Mouse (Mus musculus): ENCODE data around the gene Cyp4f37. TPM values are rescaled to one million over a fixed set of nuclear protein-coding genes. Genes with fewer than 3 reads are reported as not detected.
"Not testable (repeated sequence)": the region's sequence is repeated elsewhere in the genome, so short reads cannot be mapped to it uniquely, and the experiment has no call there.

The Cyp4f37 gene
- polyA plus RNA-seq, 1 experiment from 2014 or later, result not detected

GRCm38 (mm10) chr17:32629726-32630125, 8.6 kb downstream of the Cyp4f37 start:
- ATAC-seq (replicated peaks; ENCODE audit: extremely low read depth, insufficient read depth, low FRiP score); H3K4me3 ChIP-seq (ENCODE audit: low read length); H3K36me3 ChIP-seq (ENCODE audit: control insufficient read depth, insufficient read depth); H3K9ac ChIP-seq (ENCODE audit: low read length); H3K27me3 ChIP-seq (ENCODE audit: control insufficient read depth, insufficient read depth, low read length); H3K9me3 ChIP-seq (replicated peaks; ENCODE audit: control insufficient read depth, low read length); H3K4me1 ChIP-seq (ENCODE audit: control insufficient read depth, insufficient read depth, low read length); H3K27ac ChIP-seq (ENCODE audit: low read length); H3K4me2 ChIP-seq (ENCODE audit: low read depth, low read length): not testable (repeated sequence)
- 78% methylated on average over 7 of the region's 7 CpGs for WGBS

GRCm38 (mm10) chr17:32631936-32632335, 10.8 kb downstream of the Cyp4f37 start:
- Histone ChIP-seq H3K36me3 (ENCODE audit: control insufficient read depth, insufficient read depth) (no peaks in the 10 kb centered on the region), H3K4me2 (ENCODE audit: low read depth, low read length) (no peak overlapping the region), H3K9me3 (replicated peaks; ENCODE audit: control insufficient read depth, low read length) (no peaks in the 10 kb centered on the region), H3K27me3 (ENCODE audit: control insufficient read depth, insufficient read depth, low read length) (no peaks in the 10 kb centered on the region), H3K9ac (ENCODE audit: low read length) (no peak overlapping the region), H3K27ac (ENCODE audit: low read length) (no peak overlapping the region), H3K4me3 (ENCODE audit: low read length) (no peak overlapping the region), H3K4me1 (ENCODE audit: control insufficient read depth, insufficient read depth, low read length) (peaks cover 2% of the 10 kb centered on the region; the same call in 1 of the 2 replicates)
- ATAC-seq (replicated peaks; ENCODE audit: extremely low read depth, insufficient read depth, low FRiP score), result no peak
- WGBS, result 64% methylated on average over 3 of the region's 3 CpGs

- not testable (repeated sequence) for H3K27ac ChIP-seq (ENCODE audit: low read length)
- 0 out of 2 replicates have a peak, but pooled peaks have one; percentile 14 for ATAC-seq (replicated peaks; ENCODE audit: extremely low read depth, insufficient read depth, low FRiP score)
Observed at GRCm38 (mm10) chr17:32634242-32634971, 13.3 kb downstream of the Cyp4f37 start.

GRCm38 (mm10) chr17:32634972-32635314, 13.8 kb downstream of the Cyp4f37 start:
- ATAC-seq (replicated peaks; ENCODE audit: extremely low read depth, insufficient read depth, low FRiP score), result peak; percentile 76
- H3K9me3 ChIP-seq (replicated peaks; ENCODE audit: control insufficient read depth, low read length), result no peaks in the 10 kb centered on the region
- H3K27me3 ChIP-seq (ENCODE audit: control insufficient read depth, insufficient read depth, low read length), result no peaks in the 10 kb centered on the region
- H3K27ac ChIP-seq (ENCODE audit: low read length), result no peak overlapping the region
- WGBS, result 1% methylated on average over 17 of the region's 17 CpGs
- H3K9ac ChIP-seq (ENCODE audit: low read length), result 0 out of 2 replicates have a peak overlapping the region, but pooled peaks have one; percentile 58
- H3K4me2 ChIP-seq (ENCODE audit: low read depth, low read length), result peak overlapping the region; percentile 72
- no peaks in the 10 kb centered on the region for H3K36me3 ChIP-seq (ENCODE audit: control insufficient read depth, insufficient read depth)
- peak overlapping the region; percentile 50 for H3K4me3 ChIP-seq (ENCODE audit: low read length)
- peaks cover 2% of the 10 kb centered on the region; the same call in 1 of the 2 replicates for H3K4me1 ChIP-seq (ENCODE audit: control insufficient read depth, insufficient read depth, low read length)

More at GRCm38 (mm10) chr17:32634242-32634971, 13.3 kb downstream of the Cyp4f37 start:
- Histone ChIP-seq H3K4me2 (ENCODE audit: low read depth, low read length) (peak overlapping the region; percentile 72), H3K4me3 (ENCODE audit: low read length) (peak overlapping the region; percentile 50), H3K9ac (ENCODE audit: low read length) (0 out of 2 replicates have a peak overlapping the region, but pooled peaks have one; percentile 58)
- H3K27me3 ChIP-seq (ENCODE audit: control insufficient read depth, insufficient read depth, low read length); H3K4me1 ChIP-seq (ENCODE audit: control insufficient read depth, insufficient read depth, low read length); H3K36me3 ChIP-seq (ENCODE audit: control insufficient read depth, insufficient read depth); H3K9me3 ChIP-seq (replicated peaks; ENCODE audit: control insufficient read depth, low read length): not testable (repeated sequence)
- 85% methylated on average over 9 of the region's 9 CpGs for WGBS

- Histone ChIP-seq H3K9ac (ENCODE audit: low read length) (no peak overlapping the region), H3K9me3 (replicated peaks; ENCODE audit: control insufficient read depth, low read length) (no peaks in the 10 kb centered on the region), H3K4me2 (ENCODE audit: low read depth, low read length) (no peak overlapping the region), H3K4me1 (ENCODE audit: control insufficient read depth, insufficient read depth, low read length) (peaks cover 2% of the 10 kb centered on the region; the same call in 1 of the 2 replicates), H3K27ac (ENCODE audit: low read length) (no peak overlapping the region), H3K36me3 (ENCODE audit: control insufficient read depth, insufficient read depth) (no peaks in the 10 kb centered on the region), H3K27me3 (ENCODE audit: control insufficient read depth, insufficient read depth, low read length) (no peaks in the 10 kb centered on the region), H3K4me3 (ENCODE audit: low read length) (no peak overlapping the region)
- WGBS, result 42% methylated on average over 3 of the region's 3 CpGs
- no peak for ATAC-seq (replicated peaks; ENCODE audit: extremely low read depth, insufficient read depth, low FRiP score)
Observed at GRCm38 (mm10) chr17:32636341-32636740, 15.2 kb downstream of the Cyp4f37 start.

- Histone ChIP-seq H3K9ac (ENCODE audit: low read length) (no peak overlapping the region), H3K9me3 (replicated peaks; ENCODE audit: control insufficient read depth, low read length) (no peaks in the 10 kb centered on the region), H3K4me3 (ENCODE audit: low read length) (no peak overlapping the region), H3K36me3 (ENCODE audit: control insufficient read depth, insufficient read depth) (no peaks in the 10 kb centered on the region), H3K27ac (ENCODE audit: low read length) (no peak overlapping the region), H3K4me1 (ENCODE audit: control insufficient read depth, insufficient read depth, low read length) (peaks cover 2% of the 10 kb centered on the region; the same call in 1 of the 2 replicates), H3K27me3 (ENCODE audit: control insufficient read depth, insufficient read depth, low read length) (no peaks in the 10 kb centered on the region), H3K4me2 (ENCODE audit: low read depth, low read length) (no peak overlapping the region)
- no peak for ATAC-seq (replicated peaks; ENCODE audit: extremely low read depth, insufficient read depth, low FRiP score)
- WGBS, result 72% methylated on average over 2 of the region's 2 CpGs
Observed at GRCm38 (mm10) chr17:32637151-32637550, 16.0 kb downstream of the Cyp4f37 start.

- H3K9me3 ChIP-seq (replicated peaks; ENCODE audit: control insufficient read depth, low read length), result no peaks in the 10 kb centered on the region
- WGBS, result 79% methylated on average over 4 of the region's 4 CpGs
- no peaks in the 10 kb centered on the region for H3K27me3 ChIP-seq (ENCODE audit: control insufficient read depth, insufficient read depth, low read length)
- H3K36me3 ChIP-seq (ENCODE audit: control insufficient read depth, insufficient read depth), result no peaks in the 10 kb centered on the region
- H3K4me2 ChIP-seq (ENCODE audit: low read depth, low read length), result no peak overlapping the region
- H3K9ac ChIP-seq (ENCODE audit: low read length), result no peak overlapping the region
- H3K27ac ChIP-seq (ENCODE audit: low read length), result no peak overlapping the region
- no peak overlapping the region for H3K4me3 ChIP-seq (ENCODE audit: low read length)
- ATAC-seq (replicated peaks; ENCODE audit: extremely low read depth, insufficient read depth, low FRiP score), result no peak
- no peaks in the 10 kb centered on the region for H3K4me1 ChIP-seq (ENCODE audit: control insufficient read depth, insufficient read depth, low read length)
Observed at GRCm38 (mm10) chr17:32646631-32647030, 25.5 kb downstream of the Cyp4f37 start.

GRCm38 (mm10) chr17:32653860-32654259, 32.8 kb downstream of the Cyp4f37 start:
- Histone ChIP-seq H3K27me3 (ENCODE audit: control insufficient read depth, insufficient read depth, low read length) (no peaks in the 10 kb centered on the region), H3K9me3 (replicated peaks; ENCODE audit: control insufficient read depth, low read length) (no peaks in the 10 kb centered on the region), H3K4me3 (ENCODE audit: low read length) (no peak overlapping the region), H3K9ac (ENCODE audit: low read length) (no peak overlapping the region), H3K36me3 (ENCODE audit: control insufficient read depth, insufficient read depth) (no peaks in the 10 kb centered on the region), H3K27ac (ENCODE audit: low read length) (no peak overlapping the region), H3K4me1 (ENCODE audit: control insufficient read depth, insufficient read depth, low read length) (0 out of 2 replicates have a peak, but pooled peaks cover 3% of the 10 kb centered on the region), H3K4me2 (ENCODE audit: low read depth, low read length) (no peak overlapping the region)
- ATAC-seq (replicated peaks; ENCODE audit: extremely low read depth, insufficient read depth, low FRiP score), result no peak
- 89% methylated on average over 4 of the region's 4 CpGs for WGBS

GRCm38 (mm10) chr17:32657041-32657440, 35.9 kb downstream of the Cyp4f37 start:
- H3K9ac ChIP-seq (ENCODE audit: low read length), result no peak overlapping the region
- H3K9me3 ChIP-seq (replicated peaks; ENCODE audit: control insufficient read depth, low read length), result no peaks in the 10 kb centered on the region
- H3K27me3 ChIP-seq (ENCODE audit: control insufficient read depth, insufficient read depth, low read length), result no peaks in the 10 kb centered on the region
- H3K4me2 ChIP-seq (ENCODE audit: low read depth, low read length), result no peak overlapping the region
- H3K4me1 ChIP-seq (ENCODE audit: control insufficient read depth, insufficient read depth, low read length), result 0 out of 2 replicates have a peak, but pooled peaks cover 3% of the 10 kb centered on the region
- H3K36me3 ChIP-seq (ENCODE audit: control insufficient read depth, insufficient read depth), result no peaks in the 10 kb centered on the region
- 53% methylated on average over 3 of the region's 3 CpGs for WGBS
- H3K4me3 ChIP-seq (ENCODE audit: low read length), result no peak overlapping the region
- no peak for ATAC-seq (replicated peaks; ENCODE audit: extremely low read depth, insufficient read depth, low FRiP score)
- H3K27ac ChIP-seq (ENCODE audit: low read length), result no peak overlapping the region
